Mouse (Mus musculus): ENCODE results near the gene Usp50. TPM values are rescaled to one million over a fixed set of nuclear protein-coding genes. Genes with fewer than 3 reads are reported as not detected.

Usp50 gene
- polyA plus RNA-seq, 1 experiment from 2014 or later, result 2.9 TPM

DNA sequence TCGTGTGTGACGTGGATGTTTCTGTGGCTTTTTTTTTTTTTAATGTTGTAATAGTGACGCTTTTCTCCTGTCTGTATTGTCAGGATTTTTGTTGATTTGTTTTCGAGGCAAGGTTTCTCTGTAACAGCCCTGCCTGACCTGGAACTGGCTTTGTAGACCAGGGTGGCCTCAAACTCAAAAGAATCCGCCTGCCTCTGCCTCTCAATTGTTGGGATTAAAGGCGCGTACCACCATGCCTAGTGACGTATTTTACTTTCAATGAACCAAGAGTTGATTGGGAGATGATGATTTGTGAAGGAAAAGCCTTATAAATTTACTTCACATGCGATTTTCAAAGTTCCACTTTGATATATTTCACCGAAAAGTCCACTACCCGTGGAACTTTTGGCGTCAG lies 107.2 kb downstream of the Usp50 start, which contains the start of gene Gabpb1:
TSS of gene Gabpb1 (minus strand) at position 216 of the 394 bp plus-strand sequence.
- Histone ChIP-seq H3K9ac (ENCODE audit: low read depth, low read length) (peak within 1 kb of the TSS; percentile 100), H3K9me3 (replicated peaks; ENCODE audit: low read length) (no peaks in the 10 kb centered on the region), H3K27ac (peak within 1 kb of the TSS; percentile 100), H3K4me1 (replicated peaks; ENCODE audit: insufficient read depth, low read length) (peaks cover 10% of the 10 kb centered on the region), H3K4me3 (replicated peaks; ENCODE audit: low read depth, low read length) (peak within 1 kb of the TSS; percentile 99), H3K4me2 (ENCODE audit: low read length) (peak within 1 kb of the TSS; percentile 83), H3K36me3 (ENCODE audit: insufficient read depth, low read length) (no peaks in the 10 kb centered on the region), H3K27me3 (ENCODE audit: insufficient read depth, low read length) (no peaks in the 10 kb centered on the region)
- 24% methylated on average over 12 of the region's 12 CpGs for WGBS
- ATAC-seq (replicated peaks; ENCODE audit: low FRiP score, low read depth) (no peak), DNase-seq (ENCODE audit: low spot score) (no peak)
- TF ChIP-seq CTCF (IDR thresholded peaks at IDR 0.05; ENCODE audit: low read depth), result no peak

GRCm38 (mm10) chr2:126675169-126676121 lies 107.8 kb downstream of the Usp50 start:
- H3K4me2 ChIP-seq (ENCODE audit: low read length), result peak overlapping the region; percentile 83
- no peaks in the 10 kb centered on the region for H3K9me3 ChIP-seq (replicated peaks; ENCODE audit: low read length)
- H3K27ac ChIP-seq, result peak overlapping the region; percentile 100
- ATAC-seq (replicated peaks; ENCODE audit: low FRiP score, low read depth) (peak; percentile 85), DNase-seq (ENCODE audit: low spot score) (peak; percentile 96)
- no peaks in the 10 kb centered on the region for H3K36me3 ChIP-seq (ENCODE audit: insufficient read depth, low read length)
- H3K27me3 ChIP-seq (ENCODE audit: insufficient read depth, low read length), result no peaks in the 10 kb centered on the region
- peak overlapping the region; percentile 100 for H3K9ac ChIP-seq (ENCODE audit: low read depth, low read length)
- TF ChIP-seq CTCF (IDR thresholded peaks at IDR 0.05; ENCODE audit: low read depth), result no peak
- peak overlapping the region; percentile 99 for H3K4me3 ChIP-seq (replicated peaks; ENCODE audit: low read depth, low read length)
- peaks cover 10% of the 10 kb centered on the region for H3K4me1 ChIP-seq (replicated peaks; ENCODE audit: insufficient read depth, low read length)
- WGBS, result 1% methylated on average over 94 of the region's 99 CpGs

GRCm38 (mm10) chr2:126674441-126675168 lies 108.7 kb downstream of the Usp50 start:
- under 1% methylated on average over 65 of the region's 77 CpGs for WGBS
- no peak for TF ChIP-seq CTCF (IDR thresholded peaks at IDR 0.05; ENCODE audit: low read depth)
- H3K27ac ChIP-seq, result peak overlapping the region; percentile 100
- peak overlapping the region; percentile 83 for H3K4me2 ChIP-seq (ENCODE audit: low read length)
- H3K4me1 ChIP-seq (replicated peaks; ENCODE audit: insufficient read depth, low read length), result peaks cover 10% of the 10 kb centered on the region
- H3K4me3 ChIP-seq (replicated peaks; ENCODE audit: low read depth, low read length), result peak overlapping the region; percentile 99
- H3K9me3 ChIP-seq (replicated peaks; ENCODE audit: low read length), result no peaks in the 10 kb centered on the region
- DNase-seq (ENCODE audit: low spot score) (peak; percentile 53), ATAC-seq (replicated peaks; ENCODE audit: low FRiP score, low read depth) (peak; percentile 58)
- no peaks in the 10 kb centered on the region for H3K27me3 ChIP-seq (ENCODE audit: insufficient read depth, low read length)
- H3K9ac ChIP-seq (ENCODE audit: low read depth, low read length), result peak overlapping the region; percentile 100
- H3K36me3 ChIP-seq (ENCODE audit: insufficient read depth, low read length), result no peaks in the 10 kb centered on the region

DNA sequence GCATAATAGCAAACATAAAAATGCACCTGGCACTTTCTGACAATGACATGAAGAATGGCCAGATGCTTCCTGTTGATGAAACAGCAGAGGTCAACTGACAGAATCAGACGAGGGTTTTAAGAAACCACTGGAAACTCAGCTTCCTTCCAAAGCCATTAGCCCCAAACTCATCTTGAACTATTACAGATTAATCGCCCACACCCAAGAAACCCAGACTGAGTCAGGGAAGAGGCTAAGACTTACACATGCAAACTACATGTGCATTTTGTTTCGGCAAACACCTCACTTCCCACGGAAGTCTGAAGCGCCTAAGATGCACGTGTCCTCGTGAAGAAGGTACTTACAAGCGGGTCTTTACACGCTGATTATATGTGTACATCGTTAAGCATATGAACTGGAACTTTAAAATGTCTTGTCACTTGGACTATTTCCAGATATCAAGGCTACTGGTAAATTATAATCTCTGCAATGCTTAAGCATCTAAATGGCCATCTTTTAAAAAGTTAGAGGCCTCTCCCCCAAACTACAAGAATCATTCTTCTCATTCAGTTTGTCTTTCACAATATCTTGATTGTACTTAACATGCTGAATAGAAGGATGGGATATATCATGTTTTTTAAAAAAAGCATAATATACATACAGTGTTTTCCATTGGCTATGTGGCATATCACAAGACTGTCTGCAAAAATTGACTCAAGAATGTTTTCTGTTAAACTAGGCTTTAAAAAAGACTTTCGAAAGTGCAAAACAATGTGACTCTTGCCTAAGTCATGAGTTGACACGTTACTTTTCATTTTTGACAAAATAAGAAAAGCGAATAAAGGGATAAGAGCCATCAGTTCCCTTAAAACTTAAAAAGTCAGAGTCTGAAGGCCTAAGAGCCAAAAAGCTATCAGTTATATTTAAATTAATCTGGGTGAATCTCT lies 109.7 kb downstream of the Usp50 start:
- TF ChIP-seq CTCF (IDR thresholded peaks at IDR 0.05; ENCODE audit: low read depth), result no peak
- Histone ChIP-seq H3K4me3 (replicated peaks; ENCODE audit: low read depth, low read length) (peak overlapping the region; percentile 99), H3K9ac (ENCODE audit: low read depth, low read length) (peak overlapping the region; percentile 100), H3K9me3 (replicated peaks; ENCODE audit: low read length) (no peaks in the 10 kb centered on the region), H3K27me3 (ENCODE audit: insufficient read depth, low read length) (no peaks in the 10 kb centered on the region), H3K27ac (peak overlapping the region; percentile 100), H3K4me2 (ENCODE audit: low read length) (peak overlapping the region; percentile 83), H3K36me3 (ENCODE audit: insufficient read depth, low read length) (no peaks in the 10 kb centered on the region), H3K4me1 (replicated peaks; ENCODE audit: insufficient read depth, low read length) (peaks cover 10% of the 10 kb centered on the region)
- DNase-seq (ENCODE audit: low spot score), result peak; percentile 19
- 50% methylated on average over 13 of the region's 13 CpGs for WGBS
- no peak for ATAC-seq (replicated peaks; ENCODE audit: low FRiP score, low read depth)

DNA sequence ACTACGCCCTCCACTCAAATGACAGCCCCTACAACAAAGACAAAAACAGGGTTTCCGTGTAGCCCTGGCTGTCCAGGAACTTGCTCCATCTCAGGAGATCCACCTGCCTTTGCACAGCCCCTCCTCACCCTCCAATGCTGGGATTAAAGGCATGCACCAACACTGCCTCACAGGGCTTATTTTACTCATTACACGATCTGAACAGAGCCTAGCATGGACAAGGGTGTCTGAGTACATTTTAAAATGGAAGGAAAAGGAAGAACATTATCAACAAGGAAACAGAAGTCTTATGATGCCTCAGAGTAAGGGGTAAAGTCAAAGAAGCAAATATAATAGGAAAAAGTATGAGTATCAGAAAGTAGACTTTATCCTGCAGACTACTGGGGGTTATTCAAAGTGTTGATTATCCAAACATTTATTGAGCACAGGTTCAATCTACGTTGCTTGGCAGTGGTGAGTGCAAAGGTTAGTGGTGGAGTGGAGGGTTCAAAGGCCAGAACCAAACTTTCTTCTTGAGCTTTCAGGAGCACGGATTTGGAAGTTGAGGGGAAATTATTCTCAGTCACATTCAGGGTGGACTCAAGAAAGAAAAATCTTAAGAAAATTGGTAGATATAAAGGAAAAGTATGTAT lies 114.5 kb downstream of the Usp50 start:
- Histone ChIP-seq H3K4me1 (replicated peaks; ENCODE audit: insufficient read depth, low read length) (peaks cover 10% of the 10 kb centered on the region), H3K4me2 (ENCODE audit: low read length) (no peak overlapping the region), H3K27me3 (ENCODE audit: insufficient read depth, low read length) (no peaks in the 10 kb centered on the region), H3K9ac (ENCODE audit: low read depth, low read length) (no peak overlapping the region), H3K36me3 (ENCODE audit: insufficient read depth, low read length) (no peaks in the 10 kb centered on the region), H3K4me3 (replicated peaks; ENCODE audit: low read depth, low read length) (no peak overlapping the region), H3K9me3 (replicated peaks; ENCODE audit: low read length) (no peaks in the 10 kb centered on the region), H3K27ac (peak overlapping the region; percentile 13; the same call in 1 of the 2 replicates)
- WGBS, result 80% methylated on average over 5 of the region's 5 CpGs
- no peak for TF ChIP-seq CTCF (IDR thresholded peaks at IDR 0.05; ENCODE audit: low read depth)
- ATAC-seq (replicated peaks; ENCODE audit: low FRiP score, low read depth) (no peak), DNase-seq (ENCODE audit: low spot score) (no peak)

All from kidney, postnatal 0 days (tissue).